ENCODE assay signal across 10 mouse cellular contexts in the genomic region with DNA sequence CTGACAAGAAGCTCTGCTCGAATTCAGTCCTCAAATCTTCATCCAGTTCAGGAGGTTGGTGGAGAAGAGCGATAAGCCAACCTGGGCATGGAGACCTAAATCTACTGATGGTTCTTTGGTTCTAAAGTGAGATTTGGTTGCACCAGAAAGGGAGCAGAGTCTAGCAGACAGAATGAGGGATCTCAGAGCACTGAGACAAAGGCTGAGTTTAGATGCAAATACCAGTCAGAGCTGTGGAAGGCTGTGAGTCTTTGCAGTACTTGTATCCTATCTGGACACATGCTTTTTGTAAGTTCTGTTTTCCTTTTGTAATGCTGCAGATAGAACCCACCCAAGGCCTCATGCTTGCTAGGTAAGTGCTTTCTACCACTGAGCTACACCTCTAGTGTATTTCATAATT. TPM values are rescaled to one million over a fixed set of nuclear protein-coding genes. Genes with fewer than 3 reads are reported as not detected.
DNase-seq lines count a peak whose midpoint lies in the region; ATAC-seq and TF ChIP-seq lines count a peak whose summit lies in the region.
"Had no signal": no experiment of that assay in that cellular context is flagged by ENCODE, and none has a peak within 500 bp of the region (broad histone marks: within the 10 kb centered on the region; RNA-seq: fewer than 3 reads in every experiment).

No protein-coding gene starts in this region.

- H3K36me3 ChIP-seq in heart, embryonic 15.5 days, result no peaks in the 10 kb centered on the region
- H3K36me3 ChIP-seq in forebrain, postnatal 0 days (ENCODE audit: insufficient read depth), result no peaks in the 10 kb centered on the region
- no peaks in the 10 kb centered on the region for H3K36me3 ChIP-seq in midbrain, embryonic 11.5 days (ENCODE audit: control insufficient read depth, insufficient read depth, low read length)
- H3K36me3 ChIP-seq: stomach, embryonic 15.5 days had no signal

- no peak overlapping the region for H3K27ac ChIP-seq in heart, embryonic 15.5 days
- peak overlapping the region; percentile 88 for H3K27ac ChIP-seq in cortical plate, adult 2 months (ENCODE audit: insufficient read depth, low read length)
- H3K27ac ChIP-seq in forebrain, postnatal 0 days (ENCODE audit: low read depth, low read length), result peak overlapping the region; percentile 97
- H3K27ac ChIP-seq in midbrain, embryonic 11.5 days (ENCODE audit: low read depth, low read length), result peak overlapping the region; percentile 94
- H3K27ac ChIP-seq: stomach, embryonic 15.5 days had no signal

- H3K27me3 ChIP-seq in heart, embryonic 15.5 days, result no peaks in the 10 kb centered on the region
- no peaks in the 10 kb centered on the region for H3K27me3 ChIP-seq in forebrain, postnatal 0 days (ENCODE audit: insufficient read depth, low read length)
- no peaks in the 10 kb centered on the region for H3K27me3 ChIP-seq in midbrain, embryonic 11.5 days (ENCODE audit: control insufficient read depth, insufficient read depth, low read length)
- H3K27me3 ChIP-seq: stomach, embryonic 15.5 days had no signal

- 0 out of 2 replicates have a peak, but pooled peaks cover 6% of the 10 kb centered on the region for H3K4me1 ChIP-seq in heart, embryonic 15.5 days (replicated peaks)
- H3K4me1 ChIP-seq in cortical plate, adult 2 months (ENCODE audit: control insufficient read depth, insufficient read depth, low read length), result peaks cover 12% of the 10 kb centered on the region
- H3K4me1 ChIP-seq in forebrain, postnatal 0 days (ENCODE audit: insufficient read depth), result peaks cover 15% of the 10 kb centered on the region
- 0 out of 2 replicates have a peak, but pooled peaks cover 10% of the 10 kb centered on the region for H3K4me1 ChIP-seq in midbrain, embryonic 11.5 days (ENCODE audit: control insufficient read depth, insufficient read depth, low read length)
- H3K4me1 ChIP-seq: stomach, embryonic 15.5 days had no signal

- TF ChIP-seq POLR2A in cortical plate, adult 2 months (IDR thresholded peaks at IDR 0.05; ENCODE audit: extremely low read depth, insufficient read depth, low read length), result no peak

- 44% methylated on average over 2 of the region's 2 CpGs for WGBS in heart, embryonic 15.5 days
- 17% methylated on average over 2 of the region's 2 CpGs for WGBS in forebrain, postnatal 0 days
- 9% methylated on average over 2 of the region's 2 CpGs for WGBS in midbrain, embryonic 11.5 days

- H3K4me3 ChIP-seq in heart, embryonic 15.5 days, result no peak overlapping the region
- H3K4me3 ChIP-seq in cortical plate, adult 2 months (ENCODE audit: insufficient read depth, low read length), result no peak overlapping the region
- peak overlapping the region; percentile 32 for H3K4me3 ChIP-seq in forebrain, postnatal 0 days (ENCODE audit: low read depth, low read length)
- H3K4me3 ChIP-seq in midbrain, embryonic 11.5 days (ENCODE audit: low read depth, low read length), result peak overlapping the region; percentile 22
- H3K4me3 ChIP-seq: stomach, embryonic 15.5 days had no signal

- TF ChIP-seq CTCF in cortical plate, adult 2 months (IDR thresholded peaks at IDR 0.05; ENCODE audit: extremely low read depth, insufficient read depth, low read length), result no peak
- TF ChIP-seq CTCF in forebrain, postnatal 0 days (IDR thresholded peaks at IDR 0.05; ENCODE audit: low read depth), result no peak

- ATAC-seq in heart, embryonic 15.5 days (replicated peaks; ENCODE audit: insufficient number of reproducible peaks, insufficient read depth, low FRiP score, low read depth), result no peak
- ATAC-seq in forebrain, postnatal 0 days, result peak; percentile 55
- peak; percentile 65 for ATAC-seq in midbrain, embryonic 11.5 days (ENCODE audit: low FRiP score)

- DNase-seq in heart, postnatal 36 days, result no peak
- DNase-seq in forebrain, postnatal 0 days, result no peak
- no peak for DNase-seq in midbrain, embryonic 11.5 days (ENCODE audit: low spot score, missing footprints)
- DNase-seq in adrenal gland, adult (ENCODE audit: inconsistent age in 2 of 2, low spot score in 1 of 2), result no peak
- DNase-seq in gastrocnemius, postnatal 25 days, result no peak
- no peak for DNase-seq in cerebellum, adult 9-10 months

- no peaks in the 10 kb centered on the region for H3K9me3 ChIP-seq in heart, embryonic 15.5 days (replicated peaks)
- H3K9me3 ChIP-seq in forebrain, postnatal 0 days (ENCODE audit: low read length), result no peaks in the 10 kb centered on the region
- H3K9me3 ChIP-seq in midbrain, embryonic 11.5 days (ENCODE audit: control insufficient read depth, low read length), result no peaks in the 10 kb centered on the region
- H3K9me3 ChIP-seq: stomach, embryonic 15.5 days had no signal

- intact Hi-C loops in heart, postnatal 36 days (cut with DNase I), result no loop called here

- no peak overlapping the region for H3K9ac ChIP-seq in heart, embryonic 15.5 days
- H3K9ac ChIP-seq in forebrain, postnatal 0 days, result peak overlapping the region; percentile 50
- H3K9ac ChIP-seq in midbrain, embryonic 11.5 days (ENCODE audit: low read length), result peak overlapping the region; percentile 55
- H3K9ac ChIP-seq: stomach, embryonic 15.5 days had no signal

- H3K4me2 ChIP-seq in heart, embryonic 15.5 days, result peak overlapping the region; percentile 32; the same call in 1 of the 2 replicates
- H3K4me2 ChIP-seq in forebrain, postnatal 0 days (ENCODE audit: low read depth), result peak overlapping the region; percentile 49
- H3K4me2 ChIP-seq in midbrain, embryonic 11.5 days, result peak overlapping the region; percentile 45

RNA-seq across cellular contexts. Expression of gene Fez1, which starts 0.4 kb away (rescaled TPM):
- polyA plus RNA-seq in heart, embryonic 15.5 days (2015; fragmentation: Nextera tagmentation; extraction: Ambion mirVana), result 1.9 and 5.0 TPM in 2 replicates
- 1 to 10 TPM; 1.0 to 1.7 TPM for total RNA-seq in heart, postnatal 36 days (2021)
- polyA plus RNA-seq in cortical plate, adult 2 months (2012; rRNA removed), result 318 and 330 TPM in 2 replicates
- 586 and 786 TPM in 2 replicates for total RNA-seq in forebrain, postnatal 0 days (2014; rRNA removed)
- 644 and 657 TPM in 2 replicates for polyA plus RNA-seq in forebrain, postnatal 0 days (2015; fragmentation: Nextera tagmentation; extraction: Ambion mirVana)
- 385 and 411 TPM in 2 replicates for polyA plus RNA-seq in midbrain, embryonic 11.5 days (2014; fragmentation: Nextera tagmentation; extraction: Ambion mirVana)
- 1 to 10 TPM; 3.1 to 3.6 TPM for total RNA-seq in gastrocnemius, postnatal 25 days (2021)
- polyA plus RNA-seq: liver, adult 2 months had no signal

RNA-seq across cellular contexts. Expression of gene Ei24, which starts 24.8 kb away (rescaled TPM):
- polyA plus RNA-seq in heart, embryonic 15.5 days (2015; fragmentation: Nextera tagmentation; extraction: Ambion mirVana), result 68.3 and 74.7 TPM in 2 replicates
- 10 to 100 TPM; 80.8 to 82.1 TPM for total RNA-seq in heart, postnatal 36 days (2021)
- polyA plus RNA-seq in cortical plate, adult 2 months (2012; rRNA removed), result 117 and 119 TPM in 2 replicates
- total RNA-seq in forebrain, postnatal 0 days (2014; rRNA removed), result 93.8 and 103 TPM in 2 replicates
- 101 and 112 TPM in 2 replicates for polyA plus RNA-seq in forebrain, postnatal 0 days (2015; fragmentation: Nextera tagmentation; extraction: Ambion mirVana)
- polyA plus RNA-seq in midbrain, embryonic 11.5 days (2014; fragmentation: Nextera tagmentation; extraction: Ambion mirVana), result 70.3 TPM in 2 replicates
- total RNA-seq in gastrocnemius, postnatal 25 days (2021), result 10 to 100 TPM; 69.5 to 72.2 TPM

RNA-seq across cellular contexts. Expression of gene Stt3a, which starts 54.5 kb away (rescaled TPM):
- polyA plus RNA-seq in heart, embryonic 15.5 days (2015; fragmentation: Nextera tagmentation; extraction: Ambion mirVana), result 129 and 142 TPM in 2 replicates
- total RNA-seq in heart, postnatal 36 days (2021), result 10 to 100 TPM; 57.8 to 64.9 TPM
- 39.6 and 47.4 TPM in 2 replicates for polyA plus RNA-seq in cortical plate, adult 2 months (2012; rRNA removed)
- total RNA-seq in forebrain, postnatal 0 days (2014; rRNA removed), result 39.2 and 53.9 TPM in 2 replicates
- 46.8 and 67.5 TPM in 2 replicates for polyA plus RNA-seq in forebrain, postnatal 0 days (2015; fragmentation: Nextera tagmentation; extraction: Ambion mirVana)
- 155 and 175 TPM in 2 replicates for polyA plus RNA-seq in midbrain, embryonic 11.5 days (2014; fragmentation: Nextera tagmentation; extraction: Ambion mirVana)
- total RNA-seq in gastrocnemius, postnatal 25 days (2021), result 10 to 100 TPM; 36.9 TPM

Comparison
In these comparisons a context has a peak if more than half of its experiments do, and no peak if none do; other contexts are left out.
1. H3K4me3 ChIP-seq: peak in forebrain, postnatal 0 days (single experiment) and midbrain, embryonic 11.5 days (single experiment); none in heart, embryonic 15.5 days (single experiment) and cortical plate, adult 2 months (single experiment).
2. RNA of gene Fez1, which starts 0.4 kb away (polyA plus RNA-seq): 644 to 657 TPM in forebrain, postnatal 0 days, 385 to 411 TPM in midbrain, embryonic 11.5 days and 318 to 330 TPM in cortical plate, adult 2 months; 1.9 to 5.0 TPM in heart, embryonic 15.5 days; every median in the first group is over 10 times any median in the second.
3. Peak in every context shown above with its lines, with median percentiles within 50 percentile points of each other: H3K4me2 ChIP-seq.